Mouse (Mus musculus) liver, embryonic 18 days (tissue): ENCODE results near the gene Ssxb6. TPM values are rescaled to one million over a fixed set of nuclear protein-coding genes. Genes with fewer than 3 reads are reported as not detected.

ENCODE experiments used
- polyA plus RNA-seq: library from polyadenylated mRNA; depleted of rRNA; stranded (reverse); fragments of >200 nt; gene quantifications from 2 replicates; pipeline ENCODE4 v1.2.3, GENCODE M21; 2012; rRNA removed

The Ssxb6 gene
- not detected in 2 replicates for polyA plus RNA-seq

GRCm38 (mm10) chrX:8548155-8548554 is at the start of gene Ssxb6:
Gene Ssxb6, minus strand, starts transcription at chrX:8548255.

GRCm38 (mm10) chrX:8591716-8592115 is 43.7 kb upstream of the Ssxb6 start, which contains the start of gene Ssxb3:
Gene Ssxb3, minus strand, starts transcription at chrX:8591816.

GRCm38 (mm10) chrX:8524854-8525253 is 23.2 kb downstream of the Ssxb6 start, which contains the start of gene Gm14459:
Gene Gm14459, minus strand, starts transcription at chrX:8524954.

Other genes with a start within 250 kb of the Ssxb6 start
- gene Ssxb10, start 220.8 kb downstream of the Ssxb6 start, polyA plus RNA-seq, result not detected in 2 replicates
- not detected in 2 replicates for gene Ssxb9, start 181.3 kb downstream of the Ssxb6 start, polyA plus RNA-seq
- not detected in 2 replicates for gene Ssxb1, start 134.9 kb downstream of the Ssxb6 start, polyA plus RNA-seq
- gene Ssxb2, start 86.5 kb downstream of the Ssxb6 start, polyA plus RNA-seq, result not detected in 2 replicates
- gene Gm14459, start 23.3 kb downstream of the Ssxb6 start, polyA plus RNA-seq, result not detected in 2 replicates
- gene Ssxb3, start 43.6 kb upstream of the Ssxb6 start, polyA plus RNA-seq, result not detected in 2 replicates
- gene Ssxb8, start 142.6 kb upstream of the Ssxb6 start, polyA plus RNA-seq, result not detected in 2 replicates
- not detected in 2 replicates for gene Ssx9, start 200.2 kb upstream of the Ssxb6 start, polyA plus RNA-seq